Mouse (Mus musculus): ENCODE measurements around the gene Rusc1. TPM values are rescaled to one million over a fixed set of nuclear protein-coding genes. Genes with fewer than 3 reads are reported as not detected.
A peak's percentile ranks its signal among the peaks of the same experiment; 100 is the strongest.

Rusc1 gene
- polyA plus RNA-seq, 1 experiment from 2014 or later, result 114 TPM

DNA sequence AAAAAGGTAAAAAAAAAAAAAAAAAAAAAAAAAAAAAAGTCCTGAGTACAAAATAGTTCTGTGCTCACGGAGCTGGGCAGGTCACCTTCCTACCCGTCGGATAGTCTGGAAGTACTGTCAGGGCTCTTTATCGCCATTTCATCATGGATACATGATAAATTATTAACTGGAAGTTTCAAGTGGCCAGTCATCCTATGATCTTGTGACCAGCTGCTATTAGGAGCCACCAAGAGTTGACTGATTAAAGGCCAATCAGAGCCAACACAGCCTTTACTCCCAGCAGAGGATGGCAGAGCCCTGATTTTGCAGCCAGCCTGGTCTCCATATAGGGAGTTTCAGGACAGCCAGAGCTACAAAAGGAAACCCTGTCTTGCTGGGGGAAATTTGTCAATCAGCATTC, 19.9 kb upstream of the Rusc1 start:
- no peak for ATAC-seq (ENCODE audit: low FRiP score)
- no peaks in the 10 kb centered on the region for H3K36me3 ChIP-seq
- H3K27me3 ChIP-seq (replicated peaks), result no peaks in the 10 kb centered on the region
- H3K9ac ChIP-seq (replicated peaks), result no peak overlapping the region
- H3K4me1 ChIP-seq, result no peaks in the 10 kb centered on the region
- H3K27ac ChIP-seq (replicated peaks), result no peak overlapping the region
- no peak overlapping the region for H3K4me2 ChIP-seq
- 92% methylated on average over 4 of the region's 4 CpGs for WGBS
- no peaks in the 10 kb centered on the region for H3K9me3 ChIP-seq (replicated peaks)
- H3K4me3 ChIP-seq (replicated peaks), result no peak overlapping the region

DNA sequence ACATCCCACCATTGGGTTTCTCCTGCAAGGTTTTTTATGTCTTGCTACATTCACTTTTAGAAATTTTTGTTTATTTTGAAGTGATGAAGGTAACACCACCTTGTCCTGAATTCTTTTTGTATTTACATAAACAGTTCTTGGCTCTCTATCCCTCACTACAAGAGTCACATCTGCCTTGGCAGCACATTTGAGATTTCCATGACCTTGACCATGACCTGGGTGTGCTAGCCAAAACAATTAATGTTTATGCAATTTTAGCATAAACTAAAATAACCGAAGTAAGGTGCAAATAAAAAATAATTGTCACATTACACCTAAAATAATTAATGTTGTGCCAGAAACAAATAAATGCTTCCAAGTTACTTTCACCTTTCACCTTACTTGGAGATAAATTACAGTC, 15.0 kb upstream of the Rusc1 start:
- Histone ChIP-seq H3K36me3 (no peaks in the 10 kb centered on the region), H3K9ac (replicated peaks) (no peak overlapping the region), H3K4me3 (replicated peaks) (no peak overlapping the region), H3K4me2 (no peak overlapping the region), H3K4me1 (no peaks in the 10 kb centered on the region), H3K27ac (replicated peaks) (no peak overlapping the region), H3K9me3 (replicated peaks) (no peaks in the 10 kb centered on the region), H3K27me3 (replicated peaks) (no peaks in the 10 kb centered on the region)
- WGBS, result 67% methylated on average over 1 of the region's 1 CpGs
- no peak for ATAC-seq (ENCODE audit: low FRiP score)

DNA sequence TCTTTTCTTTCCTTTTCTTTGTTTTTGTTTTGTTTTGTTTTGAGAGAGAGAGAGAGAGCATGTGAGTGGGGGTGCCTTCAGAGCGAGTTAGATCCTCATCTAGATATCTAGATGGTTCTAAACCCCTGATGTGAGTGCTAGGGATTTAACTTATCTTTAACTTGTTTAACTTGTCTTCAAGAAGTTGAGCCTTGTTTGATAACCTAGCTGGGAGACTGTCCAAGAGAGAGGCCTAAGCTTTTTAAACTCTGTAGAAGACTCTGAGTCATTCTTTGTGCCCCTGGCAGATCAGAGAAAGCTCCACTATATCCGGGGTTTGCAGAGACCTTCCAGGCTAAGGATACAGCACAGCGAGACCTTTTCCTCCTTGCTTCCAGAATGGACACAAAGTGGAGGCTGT, 14.4 kb upstream of the Rusc1 start:
- ATAC-seq (ENCODE audit: low FRiP score), result no peak
- Histone ChIP-seq H3K9me3 (replicated peaks) (no peaks in the 10 kb centered on the region), H3K9ac (replicated peaks) (no peak overlapping the region), H3K27me3 (replicated peaks) (no peaks in the 10 kb centered on the region), H3K4me3 (replicated peaks) (no peak overlapping the region), H3K27ac (replicated peaks) (no peak overlapping the region), H3K36me3 (no peaks in the 10 kb centered on the region), H3K4me1 (peaks cover 4% of the 10 kb centered on the region), H3K4me2 (no peak overlapping the region)
- WGBS, result 75% methylated on average over 3 of the region's 3 CpGs

DNA sequence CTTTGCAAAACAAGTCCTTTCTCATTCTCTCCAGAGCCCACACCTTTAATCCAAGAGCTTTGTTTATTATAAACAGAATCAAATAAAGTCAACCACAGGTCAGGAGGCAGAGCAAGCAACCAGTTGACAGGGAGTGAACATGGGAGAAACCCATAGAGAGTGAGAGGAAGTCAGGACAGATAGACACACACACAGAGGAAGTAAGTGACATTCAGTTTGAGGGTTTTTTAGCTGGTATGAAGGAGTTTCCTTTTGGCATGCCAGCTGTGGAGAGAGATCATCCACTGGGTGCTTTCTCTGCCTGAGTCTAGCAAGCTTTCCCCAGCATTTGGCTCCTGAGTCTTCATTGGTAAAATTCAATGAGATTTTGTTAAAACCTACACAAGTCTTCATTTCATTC, 13.8 kb upstream of the Rusc1 start:
- H3K4me1 ChIP-seq, result peaks cover 8% of the 10 kb centered on the region
- H3K4me2 ChIP-seq, result no peak overlapping the region
- no peaks in the 10 kb centered on the region for H3K27me3 ChIP-seq (replicated peaks)
- ATAC-seq (ENCODE audit: low FRiP score), result no peak
- no peak overlapping the region for H3K9ac ChIP-seq (replicated peaks)
- H3K27ac ChIP-seq (replicated peaks), result no peak overlapping the region
- no peaks in the 10 kb centered on the region for H3K36me3 ChIP-seq
- no peak overlapping the region for H3K4me3 ChIP-seq (replicated peaks)
- no peaks in the 10 kb centered on the region for H3K9me3 ChIP-seq (replicated peaks)

DNA sequence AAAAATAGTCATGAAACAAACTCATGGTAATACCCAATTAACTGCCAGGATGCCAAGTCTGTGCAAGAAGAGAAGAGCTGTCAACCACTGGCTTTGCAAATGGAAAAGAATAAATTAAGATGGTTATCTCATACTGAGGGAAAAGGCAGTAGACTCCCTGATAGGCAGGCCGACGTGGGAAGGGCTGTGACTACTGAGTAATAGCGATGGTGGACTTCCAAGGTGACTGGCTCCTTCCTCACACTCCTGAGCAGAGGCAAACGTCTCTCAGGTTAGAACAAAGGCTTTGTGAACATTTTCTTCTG, 10.1 kb upstream of the Rusc1 start:
- H3K4me1 ChIP-seq, result peaks cover 33% of the 10 kb centered on the region
- no peak overlapping the region for H3K27ac ChIP-seq (replicated peaks)
- H3K36me3 ChIP-seq, result peaks cover 16% of the 10 kb centered on the region
- no peak overlapping the region for H3K9ac ChIP-seq (replicated peaks)
- ATAC-seq (ENCODE audit: low FRiP score), result no peak
- no peaks in the 10 kb centered on the region for H3K9me3 ChIP-seq (replicated peaks)
- H3K4me3 ChIP-seq (replicated peaks), result no peak overlapping the region
- no peak overlapping the region for H3K4me2 ChIP-seq
- H3K27me3 ChIP-seq (replicated peaks), result no peaks in the 10 kb centered on the region
- 85% methylated on average over 4 of the region's 4 CpGs for WGBS

DNA sequence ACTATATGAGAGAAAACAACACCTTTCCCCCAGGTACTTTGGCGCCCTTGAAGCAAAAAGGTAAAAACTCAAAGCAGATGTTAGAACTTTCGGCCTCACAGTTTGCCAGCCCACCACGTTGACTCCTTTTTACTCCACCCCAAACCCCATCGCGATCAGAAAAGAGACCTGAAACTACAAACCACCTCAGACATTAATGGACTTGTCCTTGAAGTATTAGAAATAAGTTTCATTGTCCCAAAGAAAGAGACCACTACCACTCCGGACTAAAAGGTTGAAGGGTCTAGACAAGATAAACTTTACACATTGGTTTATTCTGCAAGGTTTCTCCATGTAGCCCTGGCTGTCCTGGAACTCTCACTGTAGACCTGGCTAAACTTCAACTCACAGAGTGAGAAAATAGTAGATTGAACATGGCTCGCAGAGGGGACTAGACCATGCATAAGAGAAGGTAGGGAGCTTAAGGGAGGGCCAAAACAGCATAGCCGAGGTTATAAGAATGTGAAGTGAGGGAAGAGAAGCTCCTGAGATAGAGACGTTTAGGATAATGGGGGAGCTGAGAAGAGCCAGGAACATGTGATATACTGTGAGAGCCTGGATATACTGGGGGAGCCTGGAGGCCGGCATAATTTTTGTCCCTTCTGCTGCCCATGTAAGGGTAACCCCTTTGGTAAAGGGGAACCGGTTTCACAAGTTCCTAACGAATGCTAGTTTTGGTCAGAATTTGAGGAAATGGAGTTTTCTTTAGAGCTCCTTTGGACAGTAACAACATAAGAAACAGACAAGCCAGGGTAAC, 9.6 kb upstream of the Rusc1 start:
- Histone ChIP-seq H3K4me3 (replicated peaks) (peak overlapping the region; percentile 61), H3K9ac (replicated peaks) (no peak overlapping the region), H3K27me3 (replicated peaks) (no peaks in the 10 kb centered on the region), H3K27ac (replicated peaks) (peak overlapping the region; percentile 90), H3K4me1 (peaks cover 33% of the 10 kb centered on the region), H3K4me2 (peak overlapping the region; percentile 64), H3K36me3 (peaks cover 22% of the 10 kb centered on the region), H3K9me3 (replicated peaks) (no peaks in the 10 kb centered on the region)
- no peak for ATAC-seq (ENCODE audit: low FRiP score)
- WGBS, result 66% methylated on average over 12 of the region's 12 CpGs

DNA sequence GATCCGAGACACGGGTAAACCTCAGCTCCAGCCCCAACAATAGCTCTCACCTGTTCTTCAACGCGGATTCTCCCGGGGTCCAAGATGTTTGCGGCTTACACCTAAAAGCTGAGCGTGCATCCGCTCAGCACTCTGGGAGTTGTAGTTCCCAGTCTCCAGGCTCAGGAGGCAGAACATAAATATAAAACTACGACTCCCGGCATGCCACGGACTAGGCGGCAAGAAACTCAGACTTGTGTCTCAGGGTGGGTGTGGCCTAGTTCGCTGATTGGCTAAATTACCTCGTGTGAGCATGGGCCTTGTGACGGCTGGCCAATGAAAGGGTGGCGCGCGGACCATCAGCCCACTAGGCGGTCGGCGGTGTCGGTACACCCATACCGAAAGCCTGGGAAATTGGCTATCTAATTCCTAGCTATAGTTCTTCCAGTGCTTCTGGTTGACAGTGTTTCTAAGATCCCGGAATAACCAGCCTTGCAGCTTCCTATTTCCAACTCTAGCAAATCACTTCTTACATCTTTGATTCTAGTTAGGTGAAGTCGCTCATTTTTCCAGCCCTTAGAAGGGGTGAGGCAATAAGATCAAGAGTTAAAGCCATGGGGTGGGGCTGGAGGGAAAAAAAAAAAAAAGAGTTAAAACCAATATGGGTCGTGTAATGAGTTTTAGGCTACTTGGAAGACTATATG, 8.8 kb upstream of the Rusc1 start, which contains the start of gene Fdps:
Gene Fdps, minus strand, starts transcription at position 148 of the 683 bp plus-strand sequence.
- peaks cover 29% of the 10 kb centered on the region for H3K36me3 ChIP-seq
- ATAC-seq (ENCODE audit: low FRiP score), result peak; percentile 99
- WGBS, result under 1% methylated on average over 26 of the region's 26 CpGs
- H3K27me3 ChIP-seq (replicated peaks), result no peaks in the 10 kb centered on the region
- peak within 1 kb of the TSS; percentile 55 for H3K9ac ChIP-seq (replicated peaks)
- H3K4me1 ChIP-seq, result peaks cover 33% of the 10 kb centered on the region
- H3K9me3 ChIP-seq (replicated peaks), result no peaks in the 10 kb centered on the region
- peak within 1 kb of the TSS; percentile 61 for H3K4me3 ChIP-seq (replicated peaks)
- H3K4me2 ChIP-seq, result peak within 1 kb of the TSS; percentile 93
- H3K27ac ChIP-seq (replicated peaks), result peak within 1 kb of the TSS; percentile 90

DNA sequence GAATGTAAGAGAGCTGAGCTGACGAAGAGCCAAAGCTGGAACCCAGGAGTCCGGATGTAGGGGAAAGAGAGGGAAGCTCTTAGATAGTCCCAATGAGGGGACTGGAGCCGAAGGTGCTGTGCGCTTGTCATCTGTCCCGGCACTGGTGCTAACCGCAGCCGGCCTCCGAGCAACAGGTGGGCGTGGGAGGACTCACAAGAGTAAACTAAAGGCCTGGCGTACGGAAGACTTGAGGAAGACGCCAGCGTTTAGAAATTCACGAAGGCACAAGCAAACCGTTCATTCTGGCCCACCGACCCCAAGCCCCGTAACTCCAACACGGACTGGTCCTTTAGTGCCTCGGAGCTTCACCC, 8.3 kb upstream of the Rusc1 start:
- no peaks in the 10 kb centered on the region for H3K9me3 ChIP-seq (replicated peaks)
- peak; percentile 34 for ATAC-seq (ENCODE audit: low FRiP score)
- H3K9ac ChIP-seq (replicated peaks), result peak overlapping the region; percentile 55
- no peaks in the 10 kb centered on the region for H3K27me3 ChIP-seq (replicated peaks)
- WGBS, result under 1% methylated on average over 19 of the region's 19 CpGs
- H3K4me1 ChIP-seq, result peaks cover 33% of the 10 kb centered on the region
- peaks cover 34% of the 10 kb centered on the region for H3K36me3 ChIP-seq
- H3K4me2 ChIP-seq, result peak overlapping the region; percentile 93
- peak overlapping the region; percentile 61 for H3K4me3 ChIP-seq (replicated peaks)
- H3K27ac ChIP-seq (replicated peaks), result peak overlapping the region; percentile 83

DNA sequence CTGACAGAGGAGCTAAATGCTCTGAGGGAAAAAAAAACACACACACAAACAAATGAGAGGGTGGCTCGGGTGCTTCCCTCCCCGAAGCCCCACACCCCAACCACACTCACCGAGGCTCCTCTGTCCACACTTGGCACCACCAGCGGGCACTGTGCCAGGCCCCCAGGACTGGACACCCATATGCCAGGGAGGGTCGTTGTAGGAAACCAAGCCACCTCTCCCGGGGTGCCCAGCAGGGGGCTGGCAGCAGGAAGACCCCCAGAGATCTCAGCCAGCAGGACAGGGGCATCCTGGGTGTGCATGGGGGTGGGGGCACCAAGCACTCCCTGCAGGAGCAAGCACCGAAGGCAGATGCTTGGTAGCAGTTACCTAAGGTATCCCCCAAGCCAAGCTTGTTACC, 7.7 kb upstream of the Rusc1 start, which contains the start of gene Gm43738:
Gene Gm43738, minus strand, starts transcription at position 289 of the 400 bp plus-strand sequence.
- peak within 1 kb of the TSS; percentile 83 for H3K27ac ChIP-seq (replicated peaks)
- no peak for ATAC-seq (ENCODE audit: low FRiP score)
- H3K27me3 ChIP-seq (replicated peaks), result no peaks in the 10 kb centered on the region
- 34% methylated on average over 7 of the region's 7 CpGs for WGBS
- peak within 1 kb of the TSS; percentile 55 for H3K9ac ChIP-seq (replicated peaks)
- peaks cover 41% of the 10 kb centered on the region for H3K36me3 ChIP-seq
- peak within 1 kb of the TSS; percentile 61 for H3K4me3 ChIP-seq (replicated peaks)
- peaks cover 33% of the 10 kb centered on the region for H3K4me1 ChIP-seq
- H3K4me2 ChIP-seq, result peak within 1 kb of the TSS; percentile 93
- no peaks in the 10 kb centered on the region for H3K9me3 ChIP-seq (replicated peaks)

DNA sequence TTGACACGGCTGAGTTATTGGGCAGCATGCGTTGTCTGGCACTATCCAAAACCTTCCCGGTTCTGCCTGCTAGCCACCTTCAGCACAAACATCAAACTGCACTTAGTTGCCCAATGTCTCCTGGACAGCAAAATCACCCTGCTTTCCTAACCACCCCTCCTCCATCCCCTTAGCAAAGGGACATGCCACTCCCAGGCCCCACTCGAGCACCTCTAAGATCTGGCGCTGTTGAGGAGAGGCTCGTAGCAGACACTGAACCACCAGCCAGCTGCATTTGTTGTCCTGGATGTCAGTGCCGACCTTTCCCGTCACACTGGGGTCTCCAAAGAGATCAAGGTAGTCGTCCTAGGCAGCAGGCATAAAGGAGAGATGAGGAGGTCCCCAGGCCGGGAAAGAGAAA, 910 bp upstream of the Rusc1 start:
- ATAC-seq (ENCODE audit: low FRiP score), result no peak
- 0 out of 2 replicates have a peak overlapping the region, but pooled peaks have one; percentile 78 for H3K27ac ChIP-seq (replicated peaks)
- H3K36me3 ChIP-seq, result peaks cover 51% of the 10 kb centered on the region
- H3K4me3 ChIP-seq (replicated peaks), result no peak overlapping the region
- H3K4me2 ChIP-seq, result 0 out of 2 replicates have a peak overlapping the region, but pooled peaks have one; percentile 98
- H3K9ac ChIP-seq (replicated peaks), result no peak overlapping the region
- H3K27me3 ChIP-seq (replicated peaks), result no peaks in the 10 kb centered on the region
- WGBS, result 88% methylated on average over 10 of the region's 10 CpGs
- no peaks in the 10 kb centered on the region for H3K9me3 ChIP-seq (replicated peaks)
- peaks cover 44% of the 10 kb centered on the region for H3K4me1 ChIP-seq

DNA sequence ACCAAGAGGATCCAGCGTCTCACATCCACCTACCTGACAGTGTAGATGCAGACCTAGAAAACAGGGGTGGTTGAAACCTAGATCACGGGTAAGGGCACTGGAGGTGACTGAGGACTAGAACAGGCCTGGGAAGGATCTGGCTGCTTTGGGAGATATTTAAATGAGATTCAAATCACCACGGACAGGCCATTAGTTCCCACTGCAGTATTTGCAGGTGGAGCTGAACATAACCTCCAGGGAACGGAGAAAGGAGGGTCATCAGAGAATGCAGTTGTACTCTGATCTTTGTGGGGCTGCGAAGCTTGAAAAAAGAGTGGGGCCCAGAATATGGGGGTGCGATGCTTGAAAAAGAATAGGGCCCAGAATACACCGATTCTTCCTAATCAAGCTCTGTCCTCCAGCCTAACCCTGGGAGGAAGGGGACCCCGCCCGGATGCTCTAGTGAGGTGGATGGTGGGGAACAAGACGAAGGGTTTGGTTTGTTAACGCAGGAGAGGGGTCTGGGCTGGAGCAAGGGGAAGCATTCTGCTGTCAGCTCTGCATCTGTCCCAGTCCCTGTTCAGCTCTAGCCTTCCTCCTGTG, 511 bp downstream of the Rusc1 start:
- Histone ChIP-seq H3K4me2 (peak overlapping the region; percentile 98), H3K4me3 (replicated peaks) (peak overlapping the region; percentile 61), H3K36me3 (peaks cover 51% of the 10 kb centered on the region), H3K27me3 (replicated peaks) (no peaks in the 10 kb centered on the region), H3K27ac (replicated peaks) (peak overlapping the region; percentile 78), H3K9me3 (replicated peaks) (no peaks in the 10 kb centered on the region), H3K4me1 (peaks cover 54% of the 10 kb centered on the region), H3K9ac (replicated peaks) (peak overlapping the region; percentile 78)
- ATAC-seq (ENCODE audit: low FRiP score), result peak; percentile 36
- 11% methylated on average over 11 of the region's 11 CpGs for WGBS
